Mouse (Mus musculus) liver, postnatal 0 days (tissue): ENCODE measurements around the gene Alg9.

Source experiments
- CTCF ChIP-seq: sonication (generic); IDR thresholded peaks from 2 replicates; pipeline ENCODE4 v1.5.1; 2016; ENCODE audit warnings: antibody characterized with exemption, low read depth
- EP300 ChIP-seq: IDR thresholded peaks from 2 replicates; pipeline ENCODE4 v1.6.1; 2016; ENCODE audit warnings: antibody characterized with exemption, low read depth, mild to moderate bottlenecking

GRCm38 (mm10) chr9:50763331-50763730, 11.5 kb upstream of the Alg9 start:
- TF ChIP-seq CTCF (peak; percentile 55), EP300 (no peak)
